Mouse (Mus musculus) brain, embryonic 14.5 days (tissue): ENCODE results near the gene Gm15517.
"Not testable (repeated sequence)": the region's sequence is repeated elsewhere in the genome, so short reads cannot be mapped to it uniquely, and the experiment has no call there.

Source experiments
- CTCF ChIP-seq: fragments of 200-500 bp; IDR thresholded peaks from 2 replicates; pipeline ENCODE4 v1.5.1; 2012; ENCODE audit warnings: inconsistent platforms, mild to moderate bottlenecking, moderate library complexity, borderline replicate concordance; ENCODE audit not compliant: insufficient read depth, insufficient read length; ENCODE audit errors: extremely low read depth
- POLR2A ChIP-seq: fragments of 200-500 bp; IDR thresholded peaks from 2 replicates; pipeline ENCODE4 v1.6.1; 2012; ENCODE audit warnings: mild to moderate bottlenecking, inconsistent platforms, borderline replicate concordance; ENCODE audit not compliant: poor library complexity, insufficient read depth, insufficient read length, severe bottlenecking; ENCODE audit errors: extremely low read depth

DNA sequence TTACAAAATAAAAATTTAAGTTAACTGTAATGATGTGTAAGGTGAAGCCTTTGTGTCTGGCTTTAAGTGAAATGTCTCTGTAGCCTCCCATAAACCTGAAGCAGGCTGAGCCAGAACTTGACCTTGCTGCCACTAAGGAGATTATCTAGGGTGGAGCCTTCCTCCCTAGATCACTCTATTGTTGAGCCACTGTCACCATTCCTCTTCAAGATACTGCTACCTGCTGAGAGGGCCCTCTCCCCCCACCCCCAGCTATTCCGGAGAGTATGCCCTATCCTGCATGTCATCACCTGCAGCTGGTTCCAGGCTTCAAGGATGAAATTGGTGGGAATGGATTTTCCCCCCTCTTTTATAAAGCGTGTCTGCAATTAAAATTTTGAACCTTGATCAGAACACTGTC, 36.3 kb downstream of the Gm15517 start:
- TF ChIP-seq CTCF, POLR2A: not testable (repeated sequence)
